Mouse (Mus musculus) CD4-positive helper T cell, adult 2 months (primary cell): ENCODE data around the gene Agbl5.
"Not testable (repeated sequence)": the region's sequence is repeated elsewhere in the genome, so short reads cannot be mapped to it uniquely, and the experiment has no call there.

Experiments
- DNase-seq: peaks from one replicate; pipeline ENCODE4 v3.0.0-alpha.2; 2012; ENCODE audit warnings: low read depth, missing footprints, low spot score

Gene Agbl5

GRCm38 (mm10) chr5:30888337-30889087 is at the start of gene Agbl5:
Agbl5 (plus strand) TSS chr5:30888694.
- peak; percentile 93 for DNase-seq

- no peak for DNase-seq
These were observed 48.8 kb upstream of the Agbl5 start for GRCm38 (mm10) chr5:30839731-30840130.

GRCm38 (mm10) chr5:30841896-30842295 is 46.6 kb upstream of the Agbl5 start:
- no peak for DNase-seq

- DNase-seq: no peak
These were observed 38.5 kb upstream of the Agbl5 start for GRCm38 (mm10) chr5:30849891-30850555.

DNA sequence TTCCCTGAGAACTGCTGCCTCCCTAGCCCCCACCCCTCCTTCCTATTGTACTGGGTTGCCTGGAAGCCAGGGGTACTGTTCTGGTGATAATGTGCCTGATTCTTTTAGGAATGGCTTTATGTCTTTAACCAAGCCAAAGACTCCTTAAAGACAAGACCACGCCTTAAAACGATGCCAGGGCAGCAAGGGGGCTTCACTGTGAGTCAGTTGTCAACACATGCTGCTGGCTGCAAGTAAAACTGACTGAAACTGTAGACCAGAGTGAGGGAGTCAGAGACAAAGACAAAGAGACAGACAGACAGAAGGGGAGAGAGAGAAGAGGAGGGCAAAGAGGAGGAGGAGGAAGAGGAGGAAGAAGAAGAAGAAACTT is 38.0 kb upstream of the Agbl5 start:
- DNase-seq: no peak

- DNase-seq: no peak
These were observed 35.0 kb upstream of the Agbl5 start for GRCm38 (mm10) chr5:30853522-30853921.

GRCm38 (mm10) chr5:30855674-30856073 is 32.8 kb upstream of the Agbl5 start:
- no peak for DNase-seq

DNA sequence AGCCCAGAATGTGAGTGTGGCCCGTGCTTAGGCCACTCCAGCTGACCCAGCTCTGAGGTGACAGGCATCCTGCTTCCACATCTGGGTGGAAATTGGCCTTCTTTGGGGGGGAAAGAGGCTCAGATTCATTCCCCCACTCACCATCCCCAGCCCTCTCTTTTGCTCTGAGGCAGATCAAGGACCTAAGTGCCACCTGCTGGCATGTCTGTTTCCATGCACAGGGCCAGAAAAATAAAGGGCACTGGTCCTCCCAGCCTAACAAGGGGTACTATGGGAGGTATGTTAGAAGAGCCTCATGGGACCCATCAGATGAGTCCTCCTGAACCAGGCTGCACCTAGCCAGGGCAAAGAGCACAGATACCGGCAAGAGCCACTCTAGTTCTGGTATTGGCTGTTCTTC is 32.4 kb upstream of the Agbl5 start:
- DNase-seq: no peak

DNA sequence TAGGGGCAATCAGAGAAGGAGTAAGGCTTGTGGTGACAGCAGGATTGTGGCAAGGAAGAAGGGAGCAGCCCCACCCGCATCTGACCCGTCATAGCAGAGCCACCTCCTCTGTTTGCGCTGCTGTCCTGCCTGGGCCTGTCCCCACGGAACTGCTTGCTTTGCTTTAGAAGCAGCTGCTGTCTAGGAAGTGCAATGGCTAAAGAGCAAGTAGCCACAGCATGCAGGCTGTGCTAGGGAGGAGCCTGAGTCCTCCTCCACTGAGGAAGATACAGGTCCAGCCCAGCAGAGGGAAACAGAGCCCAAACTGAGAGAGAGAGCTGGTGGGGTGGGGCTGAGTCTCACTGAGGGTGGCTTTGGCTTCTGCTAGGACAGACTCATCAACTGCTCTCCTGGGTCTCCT is 24.6 kb upstream of the Agbl5 start:
- no peak for DNase-seq

DNA sequence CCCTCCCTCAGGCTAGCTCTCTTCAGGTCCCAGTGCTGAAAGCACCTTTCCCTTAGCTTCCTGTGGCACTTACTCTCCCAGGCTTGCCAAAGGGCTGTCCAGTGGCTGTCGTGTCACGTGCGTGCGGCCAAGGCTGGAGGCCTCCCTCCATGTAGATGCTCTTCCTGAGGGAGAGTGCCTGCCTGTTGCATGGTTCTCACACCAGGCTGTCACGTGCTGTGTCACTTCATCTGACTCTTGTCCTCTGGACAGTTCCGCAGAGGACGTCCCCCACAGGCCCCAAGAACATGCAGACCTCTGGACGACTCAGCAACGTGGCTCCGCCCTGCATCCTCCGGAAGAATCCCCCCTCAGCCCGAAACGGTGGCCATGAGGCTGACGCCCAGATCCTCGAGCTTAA is 24.2 kb upstream of the Agbl5 start:
- DNase-seq: no peak

- DNase-seq: no peak
These were observed 21.6 kb upstream of the Agbl5 start for GRCm38 (mm10) chr5:30866871-30867270.

GRCm38 (mm10) chr5:30867712-30868111 is 20.8 kb upstream of the Agbl5 start, which contains the start of gene Tmem214:
Tmem214 (plus strand) TSS chr5:30868012.
- DNase-seq: no peak

DNA sequence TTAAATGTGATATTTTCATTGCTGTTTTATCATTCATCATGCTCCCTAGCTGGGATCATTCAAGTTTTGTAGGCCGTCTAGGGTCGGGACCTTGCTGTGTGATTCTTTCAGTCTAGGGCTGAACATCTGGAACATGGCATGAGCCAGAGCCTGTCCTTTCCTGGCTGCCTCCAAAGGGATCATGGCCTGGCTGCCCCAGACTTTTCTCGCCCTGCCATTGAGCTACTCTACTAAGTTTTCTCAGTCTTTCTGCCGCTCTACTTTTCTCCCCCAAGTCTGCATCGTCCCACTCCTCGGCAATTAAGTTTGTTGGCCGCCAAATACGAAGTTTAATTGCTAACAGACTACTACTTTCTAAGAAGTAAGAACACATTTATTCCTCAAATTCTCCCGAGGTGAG is 19.5 kb upstream of the Agbl5 start:
- DNase-seq: no peak

DNA sequence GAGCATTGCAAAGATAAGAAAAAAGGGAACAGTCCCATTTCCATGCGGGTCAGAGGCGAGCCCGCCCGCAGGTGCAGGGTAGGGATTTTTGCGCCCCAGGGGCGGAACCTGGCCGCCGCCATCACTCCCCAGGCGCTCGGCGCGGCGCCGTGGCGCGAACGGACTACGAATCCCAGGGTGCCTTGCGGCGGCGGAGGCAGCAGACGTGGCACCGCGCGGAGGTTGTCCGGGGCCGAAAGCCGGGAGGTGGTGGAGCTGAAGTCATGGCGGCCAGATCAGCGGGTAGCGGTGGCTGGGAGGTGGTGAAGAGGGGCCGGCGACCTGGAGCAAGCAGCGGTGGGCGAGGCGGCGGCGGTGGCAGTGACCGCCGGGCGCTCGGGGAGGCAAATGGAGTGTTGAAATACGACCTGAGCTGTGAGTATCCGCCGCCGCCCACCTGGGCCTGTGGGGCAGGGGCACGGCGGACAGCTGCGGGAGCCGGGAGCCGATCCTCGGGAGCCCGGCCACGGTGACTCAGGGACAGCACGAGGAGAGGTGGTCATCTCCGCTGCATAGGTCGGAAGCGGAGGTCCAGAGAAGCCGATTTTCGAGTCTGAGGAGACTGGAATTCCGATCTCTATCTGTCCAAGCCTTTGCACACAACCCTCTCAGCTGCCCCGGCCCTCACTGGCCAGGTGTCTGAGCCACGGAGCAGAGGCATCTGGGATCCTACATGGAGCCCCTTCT is 18.9 kb upstream of the Agbl5 start:
- peak; percentile 90 for DNase-seq

DNA sequence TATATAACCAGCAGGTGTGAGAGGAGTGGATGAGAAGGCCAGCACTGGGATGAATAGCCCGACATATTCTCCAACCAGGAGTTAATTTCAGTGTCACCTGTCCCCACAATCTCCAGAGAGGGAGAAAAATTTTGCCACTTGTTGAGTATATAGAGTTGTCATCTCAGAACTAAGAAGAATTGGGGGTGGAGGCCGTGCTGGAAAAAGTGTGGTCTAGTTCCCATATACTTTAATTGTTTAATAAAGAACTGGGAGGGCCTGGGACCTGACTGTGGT is 18.4 kb upstream of the Agbl5 start:
- no peak for DNase-seq

- DNase-seq: no peak
These were observed 15.9 kb upstream of the Agbl5 start for GRCm38 (mm10) chr5:30872574-30872973.

DNA sequence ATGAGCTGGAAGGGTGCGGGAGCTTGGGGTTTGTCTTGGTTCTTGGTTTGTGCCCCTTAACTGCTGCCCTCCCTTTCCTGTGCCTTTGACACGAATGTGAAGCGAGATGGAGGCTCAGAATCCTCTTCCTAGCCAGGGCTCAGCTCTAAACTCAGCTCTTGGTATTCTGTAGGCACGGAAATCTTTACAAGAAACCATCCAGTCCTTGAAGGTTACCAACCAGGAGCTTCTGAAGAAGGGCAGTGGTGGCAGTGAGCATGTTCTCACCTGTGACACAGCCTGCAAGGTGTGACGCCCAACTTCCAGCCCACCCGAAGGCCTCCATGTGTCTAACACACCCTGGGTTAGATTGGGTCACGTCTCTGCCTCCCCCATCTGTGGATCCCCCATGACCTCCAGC is 14.1 kb upstream of the Agbl5 start:
- DNase-seq: no peak

- DNase-seq: no peak
These were observed 9.9 kb upstream of the Agbl5 start for GRCm38 (mm10) chr5:30878616-30879015.

- no peak for DNase-seq
These were observed 9.0 kb upstream of the Agbl5 start for GRCm38 (mm10) chr5:30879347-30879943.

- DNase-seq: not testable (repeated sequence)
These were observed 6.7 kb upstream of the Agbl5 start for GRCm38 (mm10) chr5:30881839-30882238.

- DNase-seq: no peak
These were observed 2.3 kb upstream of the Agbl5 start for GRCm38 (mm10) chr5:30886209-30886608.

GRCm38 (mm10) chr5:30886731-30887130 is 1.8 kb upstream of the Agbl5 start:
- DNase-seq: no peak
